Mouse (Mus musculus) midbrain, embryonic 14.5 days (tissue): ENCODE results near the gene Bmp3. TPM values are rescaled to one million over a fixed set of nuclear protein-coding genes. Genes with fewer than 3 reads are reported as not detected.

ENCODE experiments used
- ATAC-seq: fragments of 200-750 bp; cut with Nextera tagmentation; 2 replicates; pipeline ENCODE4 v1.8.0; 2017; ENCODE audit warnings: moderate number of reproducible peaks, moderate library complexity; ENCODE audit not compliant: low FRiP score, low TSS enrichment
- DNase-seq: peaks from one replicate; pipeline ENCODE4 v3.0.0-alpha.2; 2015
- H3K27ac ChIP-seq: fragments of 300-500 bp; sonication (generic); replicated peaks from 2 replicates; pipeline ENCODE4 v1.5.1; 2014; ENCODE audit warnings: mild to moderate bottlenecking, low read depth, low read length, moderate library complexity
- H3K27me3 ChIP-seq: fragments of 300-500 bp; sonication (generic); 2 replicates; pipeline ENCODE4 v1.6.1; 2014; ENCODE audit warnings: low read length, control low read depth, mixed read lengths; ENCODE audit not compliant: control insufficient read depth, insufficient read depth
- H3K36me3 ChIP-seq: fragments of 300-500 bp; sonication (generic); 2 replicates; pipeline ENCODE4 v1.6.1; 2014; ENCODE audit warnings: low read length, control low read depth; ENCODE audit not compliant: control insufficient read depth, insufficient read depth
- H3K4me1 ChIP-seq: fragments of 300-500 bp; sonication (generic); 2 replicates; pipeline ENCODE4 v1.6.1; 2014; ENCODE audit warnings: mild to moderate bottlenecking, antibody characterized with exemption, low read length, control low read depth; ENCODE audit not compliant: control insufficient read depth, insufficient read depth
- H3K4me2 ChIP-seq: fragments of 300-500 bp; sonication (generic); 2 replicates; pipeline ENCODE4 v1.6.1; 2014; ENCODE audit warnings: mild to moderate bottlenecking, low read length, moderate library complexity
- H3K4me3 ChIP-seq: fragments of 300-500 bp; sonication (generic); replicated peaks from 2 replicates; pipeline ENCODE4 v1.5.1; 2014; ENCODE audit warnings: low read depth, low read length
- H3K9ac ChIP-seq: fragments of 300-500 bp; sonication (generic); replicated peaks from 2 replicates; pipeline ENCODE4 v1.6.1; 2014; ENCODE audit warnings: mild to moderate bottlenecking, low read length, moderate library complexity
- H3K9me3 ChIP-seq: fragments of 300-500 bp; sonication (generic); 2 replicates; pipeline ENCODE4 v1.6.1; 2016; ENCODE audit warnings: low read length, control low read depth, mixed read lengths; ENCODE audit not compliant: control insufficient read depth
- WGBS: fragments of 180-500 bp; shearing (Covaris S2); extraction: QIAGEN DNeasy Blood & Tissue Kit; methylation state at CpG from one replicate; pipeline ENCODE4 v1.1.7; 2014; 5-methylcytosine and 5-hydroxymethylcytosine counted together
- polyA plus RNA-seq: library from polyadenylated mRNA; unstranded; fragments of >200 nt; fragmentation: Nextera tagmentation; extraction: Ambion mirVana; gene quantifications from 2 replicates; pipeline ENCODE4 v1.2.1, GENCODE M21; 2014

Bmp3 gene
- polyA plus RNA-seq, 1 experiment from 2014 or later: 2.1 TPM

DNA sequence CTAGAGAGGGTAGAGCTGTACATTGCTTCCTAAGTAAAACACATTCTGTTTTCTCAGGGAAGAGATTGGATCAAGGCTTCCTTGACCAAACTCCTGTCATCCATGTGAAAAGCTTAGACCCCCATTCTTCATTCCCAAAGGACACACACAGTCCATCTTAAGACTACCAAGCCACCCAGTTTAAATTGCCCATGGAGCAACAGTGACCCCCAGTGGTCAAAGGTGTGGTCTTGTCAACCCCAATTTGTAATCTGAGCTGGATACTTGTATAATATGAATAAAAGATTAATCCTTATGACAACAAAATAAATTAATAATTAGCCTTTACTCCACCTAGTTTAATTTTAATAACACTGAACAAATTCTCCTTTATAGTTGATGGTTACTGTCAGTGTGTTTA lies 24.7 kb downstream of the Bmp3 start:
- H3K9ac ChIP-seq: no peak overlapping the region
- ATAC-seq (no peak), DNase-seq (peak; percentile 76)
- no peak overlapping the region for H3K4me2 ChIP-seq
- no peak overlapping the region for H3K4me3 ChIP-seq
- no peak overlapping the region for H3K27ac ChIP-seq
- no peaks in the 10 kb centered on the region for H3K27me3 ChIP-seq
- no peaks in the 10 kb centered on the region for H3K9me3 ChIP-seq
- no peaks in the 10 kb centered on the region for H3K4me1 ChIP-seq
- no peaks in the 10 kb centered on the region for H3K36me3 ChIP-seq

DNA sequence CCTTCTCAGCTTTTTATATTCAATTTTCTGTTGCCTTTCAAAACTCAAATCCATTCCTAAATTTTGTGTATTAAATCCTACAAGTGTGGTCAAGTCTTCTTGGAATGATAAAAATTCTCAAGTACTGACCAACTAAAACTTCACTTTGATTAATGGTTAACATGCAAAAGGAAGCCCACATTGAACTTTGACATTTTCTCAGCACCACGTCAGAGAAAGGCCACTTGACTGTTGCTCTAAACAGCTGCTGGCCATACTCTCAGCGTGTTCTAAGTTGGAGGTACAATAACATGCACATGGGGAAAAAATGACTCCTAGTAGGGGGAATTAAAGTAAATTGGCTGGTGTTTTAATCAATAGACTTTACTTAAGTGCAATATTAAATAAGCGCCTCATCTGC lies 27.9 kb downstream of the Bmp3 start:
- Histone ChIP-seq H3K4me2 (no peak overlapping the region), H3K27ac (no peak overlapping the region), H3K9me3 (no peaks in the 10 kb centered on the region), H3K4me1 (no peaks in the 10 kb centered on the region), H3K36me3 (no peaks in the 10 kb centered on the region), H3K9ac (no peak overlapping the region), H3K4me3 (no peak overlapping the region), H3K27me3 (no peaks in the 10 kb centered on the region)
- ATAC-seq: no peak
- DNase-seq: no peak
- WGBS: 87% methylated on average over 3 of the region's 3 CpGs

DNA sequence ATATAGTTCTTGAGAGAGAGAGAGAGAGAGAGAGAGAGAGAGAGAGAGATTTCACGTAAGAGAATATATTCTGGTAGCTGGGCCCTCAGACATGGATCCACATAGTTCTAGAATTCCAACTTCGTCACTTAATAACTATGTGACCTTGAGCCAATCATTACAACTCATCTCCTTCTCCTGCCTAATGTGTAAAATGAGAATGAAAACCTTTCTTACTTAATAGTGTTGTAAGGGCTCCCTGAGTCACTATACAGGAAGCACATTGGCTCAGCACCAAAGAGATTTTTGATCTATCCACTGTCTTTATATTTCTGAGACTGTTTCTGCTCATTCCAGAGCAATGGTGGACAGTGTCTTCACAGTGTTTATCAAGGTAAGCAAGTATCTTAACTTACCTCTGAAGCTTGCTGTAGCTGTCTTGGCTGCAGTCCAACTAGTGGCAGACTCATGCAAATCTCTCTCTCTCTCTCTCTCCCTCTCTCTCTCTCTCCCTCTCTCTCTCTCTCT lies 36.4 kb downstream of the Bmp3 start:
- no peak overlapping the region for H3K27ac ChIP-seq
- H3K27me3 ChIP-seq: no peaks in the 10 kb centered on the region
- H3K36me3 ChIP-seq: no peaks in the 10 kb centered on the region
- no peaks in the 10 kb centered on the region for H3K4me1 ChIP-seq
- DNase-seq: no peak
- no peak overlapping the region for H3K4me2 ChIP-seq
- no peak overlapping the region for H3K9ac ChIP-seq
- no peak overlapping the region for H3K4me3 ChIP-seq
- WGBS: 84% methylated on average over 2 of the region's 2 CpGs
- ATAC-seq: no peak
- H3K9me3 ChIP-seq: no peaks in the 10 kb centered on the region

DNA sequence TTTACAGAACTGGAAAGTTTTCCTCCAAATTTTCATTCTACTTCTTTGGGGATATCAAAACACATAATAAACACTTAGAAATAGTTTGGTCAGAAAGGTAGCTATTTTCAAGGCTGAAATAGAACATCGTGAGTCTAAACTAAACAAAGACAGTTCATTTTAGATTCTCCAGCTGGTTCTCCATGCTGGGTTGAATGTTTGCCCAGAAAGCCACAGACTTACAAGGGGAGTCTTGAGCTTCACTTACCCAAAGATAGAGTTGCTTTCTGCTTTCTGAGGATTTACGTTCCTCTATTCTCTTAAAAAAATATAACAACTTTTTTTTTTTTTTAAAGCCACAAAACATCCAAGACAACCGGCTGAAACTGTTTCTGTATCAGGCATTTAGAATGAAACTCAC lies 40.1 kb downstream of the Bmp3 start:
- no peaks in the 10 kb centered on the region for H3K4me1 ChIP-seq
- H3K4me2 ChIP-seq: no peak overlapping the region
- H3K36me3 ChIP-seq: no peaks in the 10 kb centered on the region
- 91% methylated on average over 3 of the region's 3 CpGs for WGBS
- H3K27me3 ChIP-seq: no peaks in the 10 kb centered on the region
- DNase-seq (no peak), ATAC-seq (no peak)
- H3K27ac ChIP-seq: no peak overlapping the region
- no peak overlapping the region for H3K9ac ChIP-seq
- no peak overlapping the region for H3K4me3 ChIP-seq
- no peaks in the 10 kb centered on the region for H3K9me3 ChIP-seq

DNA sequence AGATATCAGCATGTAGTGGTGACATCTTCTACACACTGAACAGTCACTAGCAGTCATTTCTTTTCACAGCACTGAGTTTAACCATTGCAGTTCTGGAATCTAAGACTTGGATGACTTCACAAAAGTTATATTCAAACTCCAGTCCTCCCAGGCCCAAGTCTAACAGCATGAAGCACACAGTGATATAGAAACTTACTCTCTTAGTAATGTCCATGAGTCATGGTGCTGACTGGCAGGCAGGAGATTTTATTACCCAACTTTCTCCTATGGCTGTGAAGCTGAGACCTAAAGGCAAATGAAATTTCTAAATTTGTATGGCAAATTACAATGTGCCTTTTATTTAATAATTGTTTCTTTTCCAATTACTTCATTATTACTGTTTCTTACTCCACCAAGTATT lies 43.7 kb downstream of the Bmp3 start:
- no peak for ATAC-seq
- Histone ChIP-seq H3K4me2 (no peak overlapping the region), H3K9me3 (no peaks in the 10 kb centered on the region), H3K27me3 (no peaks in the 10 kb centered on the region), H3K4me3 (no peak overlapping the region), H3K9ac (no peak overlapping the region), H3K4me1 (no peaks in the 10 kb centered on the region), H3K27ac (no peak overlapping the region), H3K36me3 (no peaks in the 10 kb centered on the region)
- no peak for DNase-seq

DNA sequence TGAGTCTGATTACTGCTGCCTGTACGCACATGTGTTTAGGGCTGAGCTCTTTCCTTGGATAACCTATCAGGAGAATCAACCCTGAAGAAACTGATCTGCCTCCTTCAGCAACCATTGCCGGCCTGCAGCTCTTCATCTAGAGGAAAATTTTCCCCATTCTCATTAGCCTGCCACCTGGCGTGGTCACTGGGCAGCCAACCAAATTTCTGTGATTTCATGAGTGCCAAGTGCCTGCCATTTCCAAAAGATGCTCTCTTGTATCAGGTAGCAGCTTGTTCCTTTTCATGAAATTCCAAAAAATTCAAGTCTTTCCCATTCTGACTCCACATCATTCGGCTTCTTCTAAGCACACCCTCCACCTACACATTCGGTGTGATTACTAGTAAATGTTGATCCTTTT lies 46.7 kb downstream of the Bmp3 start:
- H3K4me3 ChIP-seq: no peak overlapping the region
- H3K9ac ChIP-seq: no peak overlapping the region
- H3K27ac ChIP-seq: no peak overlapping the region
- no peaks in the 10 kb centered on the region for H3K27me3 ChIP-seq
- no peak overlapping the region for H3K4me2 ChIP-seq
- no peak for DNase-seq
- no peaks in the 10 kb centered on the region for H3K9me3 ChIP-seq
- ATAC-seq: no peak
- WGBS: 82% methylated on average over 5 of the region's 5 CpGs
- no peaks in the 10 kb centered on the region for H3K36me3 ChIP-seq
- H3K4me1 ChIP-seq: no peaks in the 10 kb centered on the region

DNA sequence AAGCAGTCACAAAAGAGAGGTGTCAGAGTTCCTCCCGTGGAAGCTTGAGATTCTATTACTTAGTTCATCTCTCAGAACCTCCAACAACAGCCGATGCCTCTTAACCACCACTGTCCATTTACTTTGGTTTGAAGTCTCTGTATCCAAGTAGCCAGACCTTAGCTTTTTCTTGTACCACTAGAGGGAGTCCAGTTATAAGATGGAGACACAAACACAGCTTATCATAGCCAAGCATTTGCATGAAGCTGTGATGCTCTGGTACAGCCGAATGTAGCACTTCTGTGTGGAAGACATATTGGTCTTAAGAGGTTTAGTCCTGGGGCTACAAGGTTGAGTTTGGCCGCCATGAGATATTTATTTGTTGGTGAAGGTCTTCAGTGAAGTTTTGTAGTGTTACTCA lies 48.1 kb downstream of the Bmp3 start:
- H3K4me2 ChIP-seq: no peak overlapping the region
- H3K9me3 ChIP-seq: no peaks in the 10 kb centered on the region
- no peak; the same call in 1 of the 2 replicates for ATAC-seq
- no peak overlapping the region for H3K27ac ChIP-seq
- no peaks in the 10 kb centered on the region for H3K36me3 ChIP-seq
- H3K27me3 ChIP-seq: no peaks in the 10 kb centered on the region
- no peaks in the 10 kb centered on the region for H3K4me1 ChIP-seq
- WGBS: 61% methylated on average over 4 of the region's 4 CpGs
- peak; percentile 84 for DNase-seq
- H3K9ac ChIP-seq: no peak overlapping the region
- no peak overlapping the region for H3K4me3 ChIP-seq

DNA sequence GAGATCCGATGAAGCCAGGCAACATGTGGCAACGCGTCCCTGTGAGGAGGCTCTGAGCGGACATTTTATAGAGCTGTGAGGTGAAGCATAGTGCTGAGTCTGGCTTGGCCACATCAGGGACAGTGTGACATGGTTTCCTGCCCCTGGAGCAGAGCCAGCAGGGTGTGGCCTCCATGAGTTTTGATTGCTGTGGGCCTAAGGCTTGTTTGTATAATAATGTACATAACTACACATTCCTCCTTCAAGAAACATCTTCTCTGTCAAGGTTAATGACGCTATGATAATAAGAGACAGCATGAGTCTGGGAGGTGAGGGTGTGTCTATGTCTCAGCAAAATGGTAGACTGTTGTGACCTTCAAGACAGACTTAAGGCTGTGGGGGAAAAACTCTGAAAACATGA lies 64.5 kb downstream of the Bmp3 start:
- no peak for ATAC-seq
- no peak for DNase-seq
- no peak overlapping the region for H3K27ac ChIP-seq
- H3K4me1 ChIP-seq: no peaks in the 10 kb centered on the region
- H3K4me2 ChIP-seq: no peak overlapping the region
- H3K36me3 ChIP-seq: no peaks in the 10 kb centered on the region
- no peak overlapping the region for H3K4me3 ChIP-seq
- no peaks in the 10 kb centered on the region for H3K9me3 ChIP-seq
- 94% methylated on average over 5 of the region's 5 CpGs for WGBS
- no peak overlapping the region for H3K9ac ChIP-seq
- no peaks in the 10 kb centered on the region for H3K27me3 ChIP-seq

DNA sequence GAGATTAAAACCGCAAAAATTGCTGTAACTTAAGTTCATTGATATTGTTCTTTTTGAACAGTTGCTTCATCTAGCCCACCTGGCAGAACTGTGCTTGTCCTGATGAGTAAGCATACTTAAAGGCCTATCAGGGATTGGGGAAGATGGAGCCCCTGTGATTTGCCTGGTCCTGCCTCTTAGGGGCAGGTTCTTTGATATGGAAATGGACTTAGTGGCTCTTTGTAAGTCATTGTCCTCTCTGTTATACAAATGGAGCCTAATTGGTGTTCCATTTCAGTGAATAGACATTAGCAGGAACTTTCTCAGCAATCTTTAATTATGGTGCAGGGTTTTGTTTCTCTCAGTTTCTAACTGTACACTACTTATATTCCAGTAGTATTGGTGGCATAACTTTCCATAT lies 67.4 kb downstream of the Bmp3 start:
- Histone ChIP-seq H3K4me3 (no peak overlapping the region), H3K4me2 (no peak overlapping the region), H3K27me3 (no peaks in the 10 kb centered on the region), H3K9me3 (no peaks in the 10 kb centered on the region), H3K36me3 (no peaks in the 10 kb centered on the region), H3K27ac (no peak overlapping the region), H3K9ac (no peak overlapping the region), H3K4me1 (no peaks in the 10 kb centered on the region)
- WGBS: 72% methylated on average over 1 of the region's 1 CpGs
- DNase-seq (no peak), ATAC-seq (no peak)
